Mouse (Mus musculus): ENCODE measurements around the gene Slc38a11. TPM values are rescaled to one million over a fixed set of nuclear protein-coding genes. Genes with fewer than 3 reads are reported as not detected.

Gene Slc38a11
- polyA plus RNA-seq, 1 experiment from 2014 or later, result 0.79 TPM

DNA sequence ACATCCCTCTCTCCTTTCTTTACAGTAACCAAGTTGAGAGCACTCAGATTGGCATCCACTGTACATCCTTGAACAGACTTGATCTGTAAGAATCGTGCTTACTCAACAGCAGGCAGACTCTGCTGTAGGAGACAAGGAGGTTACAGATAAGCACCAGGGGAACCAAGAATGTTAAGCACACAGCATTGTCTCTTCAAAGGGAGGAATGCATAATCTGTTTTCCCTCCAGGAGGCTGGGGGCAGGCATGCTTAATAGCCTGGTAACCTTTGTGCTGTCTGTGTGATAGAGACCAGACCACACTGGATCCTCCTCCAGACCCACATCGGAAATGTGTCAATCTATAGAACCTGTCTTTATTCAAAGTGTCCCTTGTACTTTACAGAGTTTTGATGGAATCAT is 67.3 kb downstream of the Slc38a11 start:
- Histone ChIP-seq H3K4me2 (ENCODE audit: low read depth, low read length) (no peak overlapping the region), H3K9ac (replicated peaks; ENCODE audit: low read depth, low read length) (no peak overlapping the region), H3K4me1 (ENCODE audit: control insufficient read depth, insufficient read depth, low read length) (no peaks in the 10 kb centered on the region), H3K27me3 (ENCODE audit: control insufficient read depth, insufficient read depth, low read length) (no peaks in the 10 kb centered on the region), H3K4me3 (ENCODE audit: low read depth, low read length) (no peak overlapping the region), H3K27ac (ENCODE audit: low read depth, low read length) (no peak overlapping the region), H3K9me3 (ENCODE audit: control insufficient read depth, low read length) (no peaks in the 10 kb centered on the region), H3K36me3 (ENCODE audit: control insufficient read depth, insufficient read depth, low read length) (no peaks in the 10 kb centered on the region)
- 55% methylated on average over 2 of the region's 2 CpGs for WGBS
- ATAC-seq (ENCODE audit: low read depth), result no peak

DNA sequence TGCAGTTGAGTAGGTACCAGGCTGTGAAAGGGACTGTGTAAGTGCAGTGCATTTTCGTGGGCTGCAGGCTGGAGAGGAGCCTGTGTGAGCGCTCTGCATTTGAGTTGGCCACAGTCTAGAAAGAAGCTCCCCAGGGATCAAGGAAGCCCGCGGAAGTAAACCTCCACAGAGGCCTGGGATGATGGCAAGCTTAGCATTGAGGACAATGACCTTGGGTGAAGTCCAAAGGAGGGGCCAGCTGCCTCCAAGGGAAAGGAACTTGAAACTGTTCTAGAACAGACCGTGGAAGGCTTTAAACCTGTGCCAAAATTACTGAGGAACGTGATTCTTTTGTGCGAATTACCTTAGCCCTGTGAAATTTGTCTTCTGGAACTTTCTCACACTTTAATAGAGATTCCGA is 69.7 kb downstream of the Slc38a11 start:
- H3K4me2 ChIP-seq (ENCODE audit: low read depth, low read length), result no peak overlapping the region
- H3K4me1 ChIP-seq (ENCODE audit: control insufficient read depth, insufficient read depth, low read length), result no peaks in the 10 kb centered on the region
- H3K9me3 ChIP-seq (ENCODE audit: control insufficient read depth, low read length), result no peaks in the 10 kb centered on the region
- 75% methylated on average over 8 of the region's 8 CpGs for WGBS
- no peak for ATAC-seq (ENCODE audit: low read depth)
- no peak overlapping the region for H3K9ac ChIP-seq (replicated peaks; ENCODE audit: low read depth, low read length)
- no peak overlapping the region for H3K27ac ChIP-seq (ENCODE audit: low read depth, low read length)
- no peaks in the 10 kb centered on the region for H3K27me3 ChIP-seq (ENCODE audit: control insufficient read depth, insufficient read depth, low read length)
- no peak overlapping the region for H3K4me3 ChIP-seq (ENCODE audit: low read depth, low read length)
- H3K36me3 ChIP-seq (ENCODE audit: control insufficient read depth, insufficient read depth, low read length), result no peaks in the 10 kb centered on the region

DNA sequence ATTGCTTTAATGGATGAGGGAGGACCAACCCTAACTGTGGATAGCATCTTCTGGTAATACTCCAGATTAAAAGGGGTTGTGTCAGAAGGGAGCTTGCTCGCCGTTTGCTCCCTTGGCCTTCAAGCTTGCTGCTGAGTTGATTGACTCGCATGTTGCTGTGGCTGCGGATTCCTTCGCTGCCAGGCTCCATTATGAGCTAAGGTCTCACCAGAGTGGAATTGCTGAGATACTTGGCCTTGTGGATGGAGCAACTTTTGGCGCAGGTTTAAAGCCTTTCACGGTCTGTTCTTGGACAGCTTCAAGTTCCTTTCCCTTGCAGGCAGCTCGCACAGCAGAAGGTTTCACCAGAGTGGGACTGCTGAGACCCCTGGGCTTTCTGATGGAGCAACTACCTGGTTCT is 70.4 kb downstream of the Slc38a11 start:
- no peaks in the 10 kb centered on the region for H3K36me3 ChIP-seq (ENCODE audit: control insufficient read depth, insufficient read depth, low read length)
- H3K27me3 ChIP-seq (ENCODE audit: control insufficient read depth, insufficient read depth, low read length), result no peaks in the 10 kb centered on the region
- H3K9me3 ChIP-seq (ENCODE audit: control insufficient read depth, low read length), result no peaks in the 10 kb centered on the region
- no peak overlapping the region for H3K9ac ChIP-seq (replicated peaks; ENCODE audit: low read depth, low read length)
- ATAC-seq (ENCODE audit: low read depth), result no peak
- no peaks in the 10 kb centered on the region for H3K4me1 ChIP-seq (ENCODE audit: control insufficient read depth, insufficient read depth, low read length)
- no peak overlapping the region for H3K4me2 ChIP-seq (ENCODE audit: low read depth, low read length)
- no peak overlapping the region for H3K27ac ChIP-seq (ENCODE audit: low read depth, low read length)
- H3K4me3 ChIP-seq (ENCODE audit: low read depth, low read length), result no peak overlapping the region
- WGBS, result 91% methylated on average over 8 of the region's 8 CpGs

DNA sequence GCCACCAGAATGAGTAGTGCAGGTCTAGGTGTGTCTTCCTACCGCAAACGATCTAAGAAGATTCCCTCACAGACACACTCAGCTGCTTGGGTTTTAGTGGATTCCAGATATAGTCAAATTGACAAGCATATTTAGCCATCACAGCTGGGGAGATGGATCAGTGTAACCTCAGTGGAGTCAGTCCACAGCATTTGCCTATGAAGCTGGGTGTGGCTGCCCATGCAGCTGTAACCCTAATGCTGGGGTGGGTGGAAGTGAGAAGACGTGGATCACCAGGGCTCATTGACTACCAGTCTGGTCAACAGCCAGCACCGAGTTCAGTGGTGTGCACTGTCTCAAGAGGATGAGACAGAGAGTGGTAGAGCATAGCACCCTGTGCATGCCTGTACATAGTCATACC is 74.1 kb downstream of the Slc38a11 start:
- no peak for ATAC-seq (ENCODE audit: low read depth)
- Histone ChIP-seq H3K27ac (ENCODE audit: low read depth, low read length) (no peak overlapping the region), H3K27me3 (ENCODE audit: control insufficient read depth, insufficient read depth, low read length) (no peaks in the 10 kb centered on the region), H3K9me3 (ENCODE audit: control insufficient read depth, low read length) (no peaks in the 10 kb centered on the region), H3K4me2 (ENCODE audit: low read depth, low read length) (no peak overlapping the region), H3K9ac (replicated peaks; ENCODE audit: low read depth, low read length) (no peak overlapping the region), H3K36me3 (ENCODE audit: control insufficient read depth, insufficient read depth, low read length) (no peaks in the 10 kb centered on the region), H3K4me3 (ENCODE audit: low read depth, low read length) (no peak overlapping the region), H3K4me1 (ENCODE audit: control insufficient read depth, insufficient read depth, low read length) (no peaks in the 10 kb centered on the region)
- 91% methylated on average over 4 of the region's 4 CpGs for WGBS

DNA sequence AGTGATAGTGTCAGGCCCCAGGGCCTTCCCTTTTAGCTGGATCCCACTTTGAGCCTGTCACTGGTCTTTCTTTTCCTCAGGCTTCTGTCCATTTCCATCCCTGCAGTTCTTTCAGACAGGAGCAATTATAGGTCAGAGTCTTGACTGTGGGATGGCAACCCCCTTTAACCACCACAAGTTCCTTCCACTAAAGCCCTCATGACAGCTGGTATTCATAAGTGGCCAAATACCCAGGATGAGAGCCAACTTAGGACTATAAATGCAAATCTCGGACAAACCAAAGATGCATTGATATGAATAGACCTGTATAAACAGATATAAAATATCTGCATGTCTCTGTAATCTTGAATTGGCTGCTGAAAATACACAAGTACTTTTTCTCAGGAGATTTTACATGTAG is 75.1 kb downstream of the Slc38a11 start:
- Histone ChIP-seq H3K9me3 (ENCODE audit: control insufficient read depth, low read length) (no peaks in the 10 kb centered on the region), H3K4me3 (ENCODE audit: low read depth, low read length) (no peak overlapping the region), H3K4me1 (ENCODE audit: control insufficient read depth, insufficient read depth, low read length) (no peaks in the 10 kb centered on the region), H3K36me3 (ENCODE audit: control insufficient read depth, insufficient read depth, low read length) (no peaks in the 10 kb centered on the region), H3K27ac (ENCODE audit: low read depth, low read length) (no peak overlapping the region), H3K27me3 (ENCODE audit: control insufficient read depth, insufficient read depth, low read length) (no peaks in the 10 kb centered on the region), H3K4me2 (ENCODE audit: low read depth, low read length) (no peak overlapping the region), H3K9ac (replicated peaks; ENCODE audit: low read depth, low read length) (no peak overlapping the region)
- 85% methylated on average over 1 of the region's 1 CpGs for WGBS
- ATAC-seq (ENCODE audit: low read depth), result no peak

DNA sequence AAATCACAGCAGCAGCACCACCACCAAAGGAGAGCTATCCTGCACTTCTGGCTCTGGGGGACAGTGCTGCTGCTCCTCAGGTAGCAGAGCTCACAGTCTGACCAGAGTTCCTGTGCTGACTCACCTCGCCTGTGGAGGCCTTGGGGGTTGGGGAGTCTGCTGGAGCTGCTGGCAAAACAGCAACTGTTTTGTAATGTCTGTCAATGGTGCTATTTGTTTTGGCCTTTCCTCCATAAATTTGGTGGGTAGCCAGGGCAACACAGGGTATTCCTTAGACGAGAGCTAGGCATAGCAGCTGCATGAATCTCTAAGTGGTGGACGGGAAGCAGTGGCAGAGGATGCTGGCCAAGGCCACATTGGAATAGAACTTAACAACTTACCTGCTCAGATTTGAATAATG is 78.5 kb downstream of the Slc38a11 start:
- H3K4me2 ChIP-seq (ENCODE audit: low read depth, low read length), result no peak overlapping the region
- ATAC-seq (ENCODE audit: low read depth), result peak; percentile 65
- no peaks in the 10 kb centered on the region for H3K9me3 ChIP-seq (ENCODE audit: control insufficient read depth, low read length)
- no peaks in the 10 kb centered on the region for H3K27me3 ChIP-seq (ENCODE audit: control insufficient read depth, insufficient read depth, low read length)
- H3K36me3 ChIP-seq (ENCODE audit: control insufficient read depth, insufficient read depth, low read length), result no peaks in the 10 kb centered on the region
- H3K4me3 ChIP-seq (ENCODE audit: low read depth, low read length), result no peak overlapping the region
- WGBS, result 25% methylated on average over 3 of the region's 3 CpGs
- H3K9ac ChIP-seq (replicated peaks; ENCODE audit: low read depth, low read length), result no peak overlapping the region
- no peak overlapping the region for H3K27ac ChIP-seq (ENCODE audit: low read depth, low read length)
- H3K4me1 ChIP-seq (ENCODE audit: control insufficient read depth, insufficient read depth, low read length), result no peaks in the 10 kb centered on the region

DNA sequence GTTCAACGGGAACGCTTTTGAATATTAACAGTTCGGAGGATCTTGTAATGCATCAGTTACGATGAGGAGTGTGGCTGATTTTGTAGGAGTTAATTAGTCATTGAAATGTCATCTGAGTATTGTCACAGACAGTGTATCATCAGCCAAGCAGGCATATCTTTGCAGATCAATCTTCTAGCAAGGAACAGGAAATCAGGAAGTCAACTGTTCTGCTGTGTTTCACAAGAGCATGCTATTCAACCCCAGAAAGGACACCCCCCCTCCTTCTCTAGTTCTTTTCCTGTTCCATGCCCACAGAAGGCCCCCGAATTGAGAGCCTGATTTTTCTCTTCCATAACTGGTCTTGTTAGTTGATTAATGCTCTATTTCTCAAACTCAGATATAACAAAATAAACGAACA is 80.9 kb downstream of the Slc38a11 start:
- H3K9ac ChIP-seq (replicated peaks; ENCODE audit: low read depth, low read length), result no peak overlapping the region
- H3K4me2 ChIP-seq (ENCODE audit: low read depth, low read length), result no peak overlapping the region
- no peak overlapping the region for H3K4me3 ChIP-seq (ENCODE audit: low read depth, low read length)
- no peak overlapping the region for H3K27ac ChIP-seq (ENCODE audit: low read depth, low read length)
- no peaks in the 10 kb centered on the region for H3K36me3 ChIP-seq (ENCODE audit: control insufficient read depth, insufficient read depth, low read length)
- H3K9me3 ChIP-seq (ENCODE audit: control insufficient read depth, low read length), result no peaks in the 10 kb centered on the region
- no peak for ATAC-seq (ENCODE audit: low read depth)
- WGBS, result 88% methylated on average over 6 of the region's 6 CpGs
- no peaks in the 10 kb centered on the region for H3K27me3 ChIP-seq (ENCODE audit: control insufficient read depth, insufficient read depth, low read length)
- H3K4me1 ChIP-seq (ENCODE audit: control insufficient read depth, insufficient read depth, low read length), result no peaks in the 10 kb centered on the region

DNA sequence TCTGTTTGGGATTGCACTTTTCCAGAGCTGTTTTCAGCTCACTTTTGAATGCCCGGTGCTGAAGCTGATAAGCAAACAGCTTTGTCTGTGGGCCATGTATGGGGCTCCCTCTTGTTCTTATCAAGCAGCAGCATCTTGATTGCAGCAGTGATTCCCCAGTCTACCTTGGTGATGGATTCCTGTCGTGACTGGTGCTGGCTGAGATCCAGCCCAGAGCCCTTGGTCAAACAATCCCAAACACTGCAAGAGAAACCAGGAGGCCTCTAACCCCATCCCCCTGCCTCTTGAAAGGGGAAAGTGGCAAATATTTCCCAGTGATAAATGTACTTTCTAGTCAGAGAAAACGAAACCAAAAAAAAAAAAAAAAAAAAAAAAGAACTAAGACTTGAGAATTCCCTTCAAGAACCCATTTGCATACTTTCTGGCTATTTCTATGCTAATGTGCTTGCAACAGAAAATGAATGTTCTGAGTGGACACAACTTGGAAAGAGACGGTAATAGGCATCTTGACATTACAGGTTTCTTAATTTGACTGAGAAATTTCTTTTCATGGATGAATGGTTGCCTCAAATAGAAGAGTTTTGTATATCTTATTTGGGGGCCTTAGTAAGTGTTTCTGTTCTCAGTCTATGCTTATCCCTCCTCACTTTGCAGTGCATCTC is 84.7 kb downstream of the Slc38a11 start:
- no peak overlapping the region for H3K4me2 ChIP-seq (ENCODE audit: low read depth, low read length)
- no peaks in the 10 kb centered on the region for H3K27me3 ChIP-seq (ENCODE audit: control insufficient read depth, insufficient read depth, low read length)
- no peaks in the 10 kb centered on the region for H3K4me1 ChIP-seq (ENCODE audit: control insufficient read depth, insufficient read depth, low read length)
- H3K9me3 ChIP-seq (ENCODE audit: control insufficient read depth, low read length), result no peaks in the 10 kb centered on the region
- no peak overlapping the region for H3K27ac ChIP-seq (ENCODE audit: low read depth, low read length)
- H3K36me3 ChIP-seq (ENCODE audit: control insufficient read depth, insufficient read depth, low read length), result no peaks in the 10 kb centered on the region
- no peak overlapping the region for H3K9ac ChIP-seq (replicated peaks; ENCODE audit: low read depth, low read length)
- no peak overlapping the region for H3K4me3 ChIP-seq (ENCODE audit: low read depth, low read length)
- ATAC-seq (ENCODE audit: low read depth), result no peak
- 40% methylated on average over 4 of the region's 4 CpGs for WGBS

DNA sequence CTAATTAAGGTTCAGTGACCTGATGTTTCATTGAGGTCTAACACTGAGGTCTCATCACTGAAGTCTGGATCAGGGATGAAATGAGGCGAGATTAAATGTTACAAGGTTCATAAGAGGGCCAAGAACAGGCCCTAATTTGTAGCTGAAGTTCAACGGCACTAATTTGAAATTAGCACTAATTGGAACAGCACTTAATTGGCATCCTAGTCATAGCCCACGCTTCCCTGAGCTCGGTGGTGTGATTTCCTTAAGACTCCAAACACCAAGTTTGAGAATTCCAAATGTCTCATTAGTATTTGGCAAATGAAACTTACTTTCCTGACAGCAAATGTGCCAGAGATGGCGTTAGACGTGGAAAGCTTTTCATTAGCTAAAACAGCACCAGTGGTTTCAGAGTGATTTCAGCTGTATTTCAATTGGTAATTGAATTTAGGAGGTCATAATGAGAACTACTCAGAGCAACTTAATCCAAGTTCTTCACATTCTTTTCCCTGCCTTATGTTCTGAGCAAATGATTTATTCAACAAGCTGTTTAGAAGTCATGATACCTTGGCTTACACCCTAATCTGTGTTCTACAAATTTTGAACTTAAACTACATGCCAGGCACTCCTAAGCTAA is 88.3 kb downstream of the Slc38a11 start:
- no peak overlapping the region for H3K4me2 ChIP-seq (ENCODE audit: low read depth, low read length)
- no peaks in the 10 kb centered on the region for H3K27me3 ChIP-seq (ENCODE audit: control insufficient read depth, insufficient read depth, low read length)
- H3K9me3 ChIP-seq (ENCODE audit: control insufficient read depth, low read length), result no peaks in the 10 kb centered on the region
- H3K4me3 ChIP-seq (ENCODE audit: low read depth, low read length), result no peak overlapping the region
- H3K4me1 ChIP-seq (ENCODE audit: control insufficient read depth, insufficient read depth, low read length), result no peaks in the 10 kb centered on the region
- 72% methylated on average over 6 of the region's 6 CpGs for WGBS
- no peak overlapping the region for H3K9ac ChIP-seq (replicated peaks; ENCODE audit: low read depth, low read length)
- ATAC-seq (ENCODE audit: low read depth), result no peak
- H3K36me3 ChIP-seq (ENCODE audit: control insufficient read depth, insufficient read depth, low read length), result no peaks in the 10 kb centered on the region
- no peak overlapping the region for H3K27ac ChIP-seq (ENCODE audit: low read depth, low read length)

Measured in neural tube, embryonic 14.5 days (tissue).